Mouse (Mus musculus) lung, postnatal 4 days (tissue): ENCODE measurements around the gene Fadd.

Source experiments
- DNase-seq, 2 experiments: peaks; one replicate each; pipeline ENCODE4 v3.0.0; 2021

Fadd gene

DNA sequence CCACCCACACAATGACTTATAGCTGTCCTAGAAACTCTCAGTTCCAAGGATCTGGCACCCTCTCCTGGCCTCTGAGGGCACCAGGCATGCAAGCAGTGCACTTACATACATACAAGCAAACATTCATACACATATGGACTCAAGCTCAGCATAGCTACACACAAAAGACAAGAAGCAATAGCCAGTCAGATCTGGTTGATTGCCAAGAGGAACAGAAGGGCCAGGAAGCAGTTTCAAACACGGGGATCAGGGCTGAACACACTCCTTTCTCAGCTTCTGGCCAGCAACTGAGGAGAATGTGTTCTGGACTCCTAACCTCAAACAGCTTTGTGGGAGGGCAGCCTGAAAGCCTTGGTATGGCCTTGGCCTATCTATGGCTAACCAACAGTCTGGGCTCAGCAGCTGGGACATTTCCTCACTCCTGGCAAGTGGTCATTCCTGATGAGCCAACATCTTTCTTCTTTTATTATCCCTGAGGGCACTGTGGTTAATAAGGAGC lies 54.5 kb downstream of the Fadd start:
- DNase-seq: peak in 1 of 2 experiments; percentile 39
